Mouse (Mus musculus) right cerebral cortex, postnatal 4 days (tissue): Measurements from ENCODE around the gene Cyp2j8.
"Not testable (repeated sequence)": the region's sequence is repeated elsewhere in the genome, so short reads cannot be mapped to it uniquely, and the experiment has no call there.

ENCODE experiments used
- DNase-seq: peaks from one replicate; pipeline ENCODE4 v3.0.0-alpha.2; 2022

The Cyp2j8 gene

DNA sequence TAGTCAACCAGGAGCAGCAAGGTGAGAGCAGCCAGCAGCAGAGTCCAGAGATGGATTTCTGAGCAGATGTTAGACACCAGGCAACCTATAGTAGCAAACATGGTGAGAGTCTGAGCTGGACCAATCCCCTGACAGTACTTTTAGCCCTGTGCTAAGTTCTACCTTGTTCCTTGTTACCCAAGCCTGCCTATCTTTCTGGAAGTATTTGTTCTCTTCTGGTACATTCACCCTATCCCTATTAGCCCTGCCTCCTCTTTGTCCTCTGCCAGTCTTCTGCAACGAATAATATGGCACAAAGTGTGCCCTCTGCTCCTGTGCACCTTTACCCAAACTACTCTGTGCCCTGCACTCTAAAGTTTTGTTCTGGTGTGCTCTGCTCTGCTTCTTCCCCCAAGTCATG is at the start of gene Cyp2j8:
TSS of gene Cyp2j8 (minus strand) at position 101 of the 400 bp plus-strand sequence.
- DNase-seq = no peak

DNA sequence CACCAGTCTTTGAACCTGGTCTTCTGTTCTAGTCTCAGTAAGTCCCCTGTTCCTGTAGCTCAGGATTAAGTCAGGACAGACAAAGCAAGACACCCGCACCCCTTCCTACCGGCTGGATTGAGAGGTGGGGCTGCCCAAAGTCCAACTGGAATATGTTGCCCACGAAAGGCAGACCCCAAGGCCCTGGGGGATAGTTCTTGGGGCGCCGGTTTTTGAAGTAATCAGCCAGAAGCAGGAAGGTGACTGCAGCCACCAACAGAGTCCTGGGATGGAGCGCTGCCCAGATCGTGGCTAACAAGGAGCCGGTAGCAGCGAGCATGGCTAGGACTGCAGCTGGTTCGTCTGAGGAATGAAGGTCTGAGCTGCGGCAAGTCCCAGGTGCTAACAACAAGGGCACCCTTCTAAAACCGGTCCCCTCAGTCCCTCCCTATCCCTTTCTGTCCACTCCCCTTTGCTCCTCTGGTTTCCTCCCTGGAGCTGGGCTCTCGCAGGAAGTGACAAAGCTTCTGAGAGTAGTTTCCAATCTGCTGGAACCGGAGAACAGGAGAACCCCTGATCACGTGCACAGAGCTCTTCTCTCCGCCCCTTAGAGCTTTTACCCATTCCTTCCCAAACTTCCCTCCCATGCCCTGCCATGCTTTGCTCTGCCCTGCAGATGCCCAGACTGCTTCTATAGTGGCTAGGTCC is 46.1 kb upstream of the Cyp2j8 start, which contains the start of gene Cyp2j6:
TSS of gene Cyp2j6 (minus strand) at position 529 of the 687 bp plus-strand sequence.
- peak; percentile 36 for DNase-seq

GRCm38 (mm10) chr4:96551619-96552018 is 44.4 kb upstream of the Cyp2j8 start:
- no peak for DNase-seq

GRCm38 (mm10) chr4:96545976-96546375 is 38.8 kb upstream of the Cyp2j8 start:
- DNase-seq = no peak

DNA sequence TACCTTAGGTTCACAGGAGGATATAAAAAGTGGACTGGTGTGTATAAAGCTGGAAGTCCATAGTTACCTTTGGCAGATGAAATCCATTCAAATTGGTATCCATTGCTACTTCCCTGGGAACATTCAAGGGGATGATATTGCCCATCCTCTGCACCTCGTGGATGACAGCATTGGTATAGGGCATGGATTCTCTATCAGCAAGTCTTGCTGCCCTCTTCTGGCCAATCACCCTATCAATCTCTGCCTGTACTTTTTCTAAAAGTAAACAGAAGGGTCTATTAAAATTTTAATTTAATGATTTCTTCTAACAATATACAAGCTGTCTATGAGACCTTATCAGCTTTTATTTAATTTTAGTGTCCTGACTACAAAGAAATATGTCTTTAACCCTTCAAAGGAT is 18.6 kb upstream of the Cyp2j8 start:
- no peak for DNase-seq

DNA sequence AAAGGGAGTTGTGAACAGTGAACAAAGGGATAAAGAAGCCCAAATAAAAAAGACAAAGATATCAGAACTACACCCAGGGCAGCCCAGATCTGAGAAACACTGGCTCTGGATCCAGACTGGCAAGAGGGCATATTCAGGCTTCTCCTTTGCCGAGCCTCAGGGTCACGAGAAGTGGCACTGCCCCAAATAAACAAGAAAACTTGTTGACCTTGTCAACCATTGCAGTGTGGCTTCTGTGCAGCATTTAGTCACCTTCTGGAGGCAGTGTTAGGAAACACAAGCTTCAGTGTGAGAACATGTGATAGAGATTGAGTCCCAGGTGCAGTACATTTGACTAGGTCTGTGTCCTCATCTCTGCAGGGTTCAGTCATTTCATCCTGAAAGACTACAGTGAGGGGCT is 15.1 kb upstream of the Cyp2j8 start:
- DNase-seq = no peak

- no peak for DNase-seq
These were observed 2.9 kb upstream of the Cyp2j8 start for GRCm38 (mm10) chr4:96510083-96510482.

DNA sequence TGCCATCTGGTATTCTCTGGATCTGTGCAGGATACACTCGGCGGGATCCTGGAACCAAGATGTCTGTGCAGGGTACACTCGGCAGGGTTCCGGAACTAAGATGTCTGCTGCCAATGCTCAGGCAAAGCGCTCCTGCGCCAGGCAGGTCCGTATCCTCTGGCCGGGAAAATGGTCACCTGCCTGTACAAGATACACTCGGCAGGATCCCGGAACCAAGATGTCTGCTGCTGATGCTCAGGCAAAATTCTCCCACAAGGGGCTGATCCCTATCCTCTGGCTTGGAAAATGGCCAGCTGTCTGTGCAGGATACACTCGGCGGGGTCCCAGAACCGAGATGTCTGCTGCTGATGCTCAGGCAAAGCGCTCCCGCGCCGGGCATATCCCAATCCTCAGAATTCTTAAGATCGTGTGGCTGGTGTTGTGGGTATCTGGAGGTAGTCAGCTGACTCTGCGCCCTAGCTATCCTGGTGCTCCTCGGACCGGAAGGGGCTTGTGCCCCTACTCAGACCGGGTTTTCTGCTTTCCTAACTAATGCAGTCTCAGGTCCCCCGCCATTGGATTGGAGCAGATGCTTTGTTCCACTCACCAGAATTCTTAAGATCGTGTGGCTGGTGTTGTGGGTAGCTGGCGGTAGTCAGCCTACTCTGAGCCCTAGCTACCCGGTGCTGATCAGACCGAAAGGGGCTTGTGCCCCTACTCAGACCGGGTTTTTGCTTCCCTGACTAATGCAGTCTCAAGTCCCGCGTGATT is 43.7 kb downstream of the Cyp2j8 start:
- DNase-seq = not testable (repeated sequence)
